Mouse (Mus musculus) lung, adult 2 months (tissue): ENCODE results near the gene Sox5. TPM values are rescaled to one million over a fixed set of nuclear protein-coding genes. Genes with fewer than 3 reads are reported as not detected.

Source experiments
- DNase-seq: peaks from one replicate; pipeline ENCODE4 v3.0.0; 2022
- H3K4me1 ChIP-seq: fragments of 200-500 bp; 2 replicates; pipeline ENCODE4 v1.6.1; 2011; ENCODE audit warnings: low read length; ENCODE audit not compliant: control insufficient read depth, insufficient read depth
- H3K4me3 ChIP-seq: fragments of 200-500 bp; replicated peaks from 2 replicates; pipeline ENCODE3; 2011; ENCODE audit warnings: low read depth, mild to moderate bottlenecking, control low read depth, low read length; ENCODE audit errors: extremely low read depth
- CTCF ChIP-seq: fragments of 200-500 bp; IDR thresholded peaks from 2 replicates; pipeline ENCODE4 v1.5.1; 2011; ENCODE audit warnings: mild to moderate bottlenecking, low read length, control low read depth; ENCODE audit not compliant: insufficient read depth
- POLR2A ChIP-seq: fragments of 200-500 bp; IDR thresholded peaks from 2 replicates; pipeline ENCODE4 v1.6.1; 2011; ENCODE audit warnings: low read depth, mild to moderate bottlenecking, control low read depth, low read length, borderline replicate concordance; ENCODE audit errors: extremely low read depth
- WGBS: fragments of 180-500 bp; shearing (Covaris S2); methylation state at CpG from one replicate; pipeline ENCODE4 v1.1.7; 2018; 5-methylcytosine and 5-hydroxymethylcytosine counted together
- polyA plus RNA-seq: library from polyadenylated mRNA; depleted of rRNA; stranded (reverse); fragments of >200 nt; gene quantifications from 2 replicates; pipeline ENCODE4 v1.2.3, GENCODE M21; 2012

Gene Sox5
- polyA plus RNA-seq, 1 experiment: 8.6 TPM

DNA sequence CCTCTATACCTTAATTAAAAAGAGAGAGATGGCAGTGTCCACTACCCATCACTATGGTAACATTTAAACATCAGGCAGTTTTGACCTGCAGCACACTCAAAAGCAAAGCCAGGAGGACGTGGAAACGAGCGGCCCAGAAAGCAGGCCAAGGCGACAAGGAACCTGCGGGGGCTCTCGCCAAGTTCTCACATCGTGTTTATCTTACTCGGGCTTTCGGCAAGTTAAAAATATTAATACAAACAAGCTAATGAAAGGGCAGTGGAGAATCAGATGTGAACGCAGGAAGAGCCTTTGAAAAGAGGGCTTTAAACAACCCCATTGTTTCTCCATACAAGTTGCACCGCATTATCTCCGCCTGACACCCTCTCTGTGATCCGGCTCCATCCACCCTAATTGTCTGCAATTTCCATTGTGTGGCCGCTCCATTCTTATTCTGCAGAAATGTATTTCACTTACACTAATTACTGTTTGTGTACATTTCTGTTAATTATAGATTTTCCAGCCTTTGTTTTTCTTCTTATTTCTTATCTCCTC lies 444.3 kb downstream of the Sox5 start:
- no peak for DNase-seq
- WGBS: 24% methylated on average over 14 of the region's 14 CpGs
- no peak for TF ChIP-seq POLR2A
- no peak for TF ChIP-seq CTCF
- peaks cover 2% of the 10 kb centered on the region; the same call in 1 of the 2 replicates for H3K4me1 ChIP-seq
- no peak overlapping the region for H3K4me3 ChIP-seq

DNA sequence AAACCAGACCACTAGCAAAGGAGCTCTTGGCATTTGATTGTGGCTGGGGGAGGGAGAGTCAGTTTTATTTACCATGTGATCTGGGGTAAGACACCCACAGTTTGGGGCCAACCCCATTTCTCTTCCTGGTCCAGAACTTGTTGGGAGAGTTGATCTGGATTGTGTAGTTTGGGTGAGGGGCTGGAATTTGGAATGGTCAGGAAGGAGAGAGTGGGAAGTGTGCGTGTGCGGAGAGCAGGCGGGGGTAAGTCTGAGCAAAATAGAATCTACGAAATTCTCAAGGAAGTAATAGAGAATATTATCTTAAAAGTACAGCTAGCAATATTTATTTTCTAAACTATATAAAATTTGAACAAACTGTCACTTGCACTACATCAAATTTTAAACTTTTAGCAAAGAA lies 445.0 kb downstream of the Sox5 start:
- Histone ChIP-seq H3K4me3 (no peak overlapping the region), H3K4me1 (peaks cover 2% of the 10 kb centered on the region; the same call in 1 of the 2 replicates)
- 89% methylated on average over 4 of the region's 4 CpGs for WGBS
- no peak for TF ChIP-seq POLR2A
- no peak for TF ChIP-seq CTCF
- DNase-seq: no peak

DNA sequence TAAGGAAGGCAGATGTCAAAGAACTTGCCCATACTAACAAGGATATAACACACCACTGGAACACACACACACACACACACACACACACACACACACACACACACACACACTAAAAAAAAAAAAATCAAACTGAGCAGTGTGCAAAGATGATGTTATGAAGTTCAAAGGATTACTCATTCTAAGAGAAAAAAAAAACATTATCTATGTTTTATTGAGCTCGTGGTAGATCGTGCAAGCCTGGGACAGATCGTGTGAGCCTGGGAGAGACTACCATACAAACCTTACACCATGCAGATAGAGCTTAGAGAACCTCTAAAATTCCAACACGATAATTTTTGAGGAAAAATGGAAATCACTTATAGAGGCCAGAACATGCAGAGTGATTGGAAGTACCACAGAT lies 448.6 kb downstream of the Sox5 start:
- Histone ChIP-seq H3K4me3 (no peak overlapping the region), H3K4me1 (peaks cover 2% of the 10 kb centered on the region; the same call in 1 of the 2 replicates)
- TF ChIP-seq POLR2A (no peak), CTCF (no peak)
- DNase-seq: no peak
- WGBS: 83% methylated on average over 4 of the region's 4 CpGs

DNA sequence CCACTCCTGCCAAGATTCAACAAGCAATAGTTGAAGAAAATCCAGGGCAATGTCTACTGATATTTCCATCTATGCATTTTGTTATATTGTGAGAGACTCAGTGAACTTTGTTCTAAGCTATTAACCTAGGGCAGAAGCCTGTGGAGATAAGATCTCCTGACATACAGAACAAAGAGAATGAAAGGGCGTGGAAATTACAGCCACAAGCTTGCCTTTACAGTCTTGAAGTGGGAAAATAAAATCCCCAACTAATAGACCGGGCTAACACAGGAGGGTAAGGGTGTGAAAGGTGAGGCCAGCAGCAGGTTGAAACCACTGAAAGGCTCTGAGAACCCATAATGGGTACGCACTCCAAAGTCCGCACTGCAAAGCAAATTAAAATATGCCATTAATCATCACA lies 449.8 kb downstream of the Sox5 start:
- no peaks in the 10 kb centered on the region for H3K4me1 ChIP-seq

DNA sequence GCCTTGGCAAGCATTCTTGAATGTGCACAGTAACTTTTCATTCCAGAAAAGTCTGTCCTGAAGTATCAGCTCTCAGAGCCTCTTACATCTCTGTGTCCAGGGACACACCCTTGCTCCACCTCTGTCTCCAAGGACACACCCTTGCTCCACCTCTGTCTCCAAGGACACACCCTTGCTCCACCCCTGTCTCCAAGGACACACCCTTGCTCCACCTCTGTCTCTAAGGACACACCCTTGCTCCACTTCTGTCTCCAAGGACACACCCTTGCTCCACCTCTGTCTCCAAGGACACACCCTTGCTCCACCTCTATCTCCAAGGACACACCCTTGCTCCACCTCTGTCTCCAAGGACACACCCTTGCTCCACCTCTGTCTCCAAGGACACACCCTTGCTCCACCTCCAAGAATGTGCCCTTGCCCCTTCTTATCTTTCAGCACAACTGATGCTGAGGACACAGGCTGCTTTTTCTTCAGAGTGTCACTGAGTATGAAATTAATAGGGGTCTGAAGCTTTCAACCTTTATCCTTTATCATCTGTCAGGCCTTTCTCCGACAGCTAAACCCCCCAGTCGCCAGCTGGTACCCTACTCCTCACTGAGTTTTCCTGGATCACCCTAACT lies 452.4 kb downstream of the Sox5 start:
- DNase-seq: no peak
- H3K4me1 ChIP-seq: no peaks in the 10 kb centered on the region
- TF ChIP-seq CTCF (no peak), POLR2A (no peak)
- no peak overlapping the region for H3K4me3 ChIP-seq
- 80% methylated on average over 2 of the region's 2 CpGs for WGBS

More for the DNA sequence above, 449.8 kb downstream of the Sox5 start:
- no peak for TF ChIP-seq CTCF
- no peak overlapping the region for H3K4me3 ChIP-seq
- WGBS: 88% methylated on average over 4 of the region's 4 CpGs
- DNase-seq: no peak

DNA sequence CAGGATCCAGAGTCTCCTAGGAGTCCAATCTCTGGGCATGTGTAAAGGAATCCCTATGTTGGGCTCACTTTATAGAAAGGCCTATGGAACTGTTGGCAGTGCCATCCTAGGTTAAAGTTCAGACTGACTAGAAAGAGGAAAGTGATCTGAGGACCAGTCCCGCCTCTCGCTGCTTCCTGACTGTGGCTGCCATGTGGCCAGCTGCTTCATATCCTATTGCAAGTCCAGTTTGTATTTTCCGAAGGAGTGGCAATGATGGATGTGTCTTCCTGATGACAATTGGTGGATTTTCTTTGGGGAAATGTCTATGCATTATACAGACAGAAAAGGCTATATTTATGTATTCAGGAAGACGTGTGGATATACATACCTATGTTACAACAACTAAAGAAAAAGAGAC lies 453.0 kb downstream of the Sox5 start:
- no peak for DNase-seq
- 58% methylated on average over 4 of the region's 4 CpGs for WGBS
- no peak overlapping the region for H3K4me3 ChIP-seq
- H3K4me1 ChIP-seq: no peaks in the 10 kb centered on the region
- TF ChIP-seq POLR2A: no peak
- TF ChIP-seq CTCF: no peak

DNA sequence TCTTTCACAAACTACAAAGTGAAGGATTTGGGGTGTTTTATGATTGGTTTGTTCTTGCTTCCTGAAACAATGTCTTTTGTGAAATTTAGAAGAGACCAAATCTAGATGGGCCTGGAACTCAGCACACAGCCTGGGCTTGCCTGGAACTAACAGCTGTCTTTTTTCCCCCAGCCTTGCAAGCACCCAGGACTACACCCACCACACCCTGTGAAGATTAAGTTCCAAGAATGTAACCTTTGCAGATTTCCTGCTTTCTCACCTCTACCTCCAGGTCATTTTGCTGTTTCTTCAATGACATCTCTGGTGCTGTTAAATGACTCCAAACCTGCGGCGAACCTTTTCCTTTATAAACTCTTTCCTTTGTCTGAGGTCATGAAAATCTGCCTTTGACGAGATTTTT lies 455.0 kb downstream of the Sox5 start:
- TF ChIP-seq POLR2A: no peak
- 64% methylated on average over 3 of the region's 3 CpGs for WGBS
- H3K4me1 ChIP-seq: no peaks in the 10 kb centered on the region

DNA sequence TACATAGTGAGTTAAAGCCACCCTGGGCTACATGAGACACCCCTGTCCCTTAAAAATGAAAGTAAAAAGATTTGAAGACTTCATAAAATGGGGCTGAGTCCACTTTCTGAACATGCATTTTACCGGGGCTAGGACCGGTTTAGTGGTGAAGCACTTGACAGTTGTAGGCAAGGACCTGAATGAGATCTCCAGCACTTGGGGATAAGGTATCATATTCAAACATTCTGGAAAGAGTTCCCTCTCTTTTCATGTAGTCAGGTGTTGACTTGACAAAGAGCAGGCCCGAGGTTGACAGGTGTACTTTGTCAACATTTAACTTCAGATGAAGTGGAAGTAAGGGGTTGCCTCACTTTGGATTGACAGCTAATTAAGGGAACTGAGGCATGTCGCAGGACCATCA lies 458.4 kb downstream of the Sox5 start:
- H3K4me3 ChIP-seq: no peak overlapping the region
- 63% methylated on average over 4 of the region's 4 CpGs for WGBS
- DNase-seq: no peak
- TF ChIP-seq CTCF: no peak
- TF ChIP-seq POLR2A: no peak
- no peaks in the 10 kb centered on the region for H3K4me1 ChIP-seq

More for the DNA sequence above, 455.0 kb downstream of the Sox5 start:
- no peak for DNase-seq
- H3K4me3 ChIP-seq: no peak overlapping the region

DNA sequence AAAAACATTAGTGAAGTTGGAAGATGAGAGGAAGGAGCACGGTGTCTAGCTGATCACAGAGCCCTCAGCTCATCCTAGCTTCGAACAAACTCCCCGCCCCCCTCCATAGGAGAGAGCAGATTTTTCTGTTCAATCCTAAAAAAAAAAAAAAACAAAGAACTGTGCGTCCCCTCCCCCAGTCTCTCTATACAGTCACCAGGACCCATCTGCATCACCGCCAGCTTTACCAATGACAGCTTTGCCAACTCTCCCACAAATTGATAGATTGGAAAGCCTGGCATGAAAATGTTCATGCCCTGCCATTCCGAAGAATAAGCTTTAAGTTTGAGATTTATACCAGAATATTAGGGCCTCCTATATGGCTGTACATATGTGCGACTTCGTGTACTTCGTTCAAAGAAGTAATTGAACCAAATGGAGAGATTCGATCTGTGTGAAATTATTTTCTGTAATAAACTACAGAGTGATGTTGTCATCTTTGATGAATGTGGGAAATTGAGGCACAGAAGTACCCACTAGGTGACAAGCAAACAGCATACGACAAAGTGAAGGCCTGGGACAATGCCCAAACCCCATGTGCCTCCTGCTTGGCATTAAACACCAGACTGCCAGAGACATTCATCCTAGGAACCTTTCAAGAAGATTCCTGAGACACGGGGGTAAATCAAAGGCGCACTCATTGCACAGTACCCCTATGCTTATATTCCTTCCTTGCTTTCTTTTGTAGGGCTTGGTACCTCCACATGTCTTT lies 459.3 kb downstream of the Sox5 start:
- TF ChIP-seq CTCF (no peak), POLR2A (no peak)
- no peaks in the 10 kb centered on the region for H3K4me1 ChIP-seq
- no peak for DNase-seq
- no peak overlapping the region for H3K4me3 ChIP-seq
- WGBS: 92% methylated on average over 13 of the region's 13 CpGs

DNA sequence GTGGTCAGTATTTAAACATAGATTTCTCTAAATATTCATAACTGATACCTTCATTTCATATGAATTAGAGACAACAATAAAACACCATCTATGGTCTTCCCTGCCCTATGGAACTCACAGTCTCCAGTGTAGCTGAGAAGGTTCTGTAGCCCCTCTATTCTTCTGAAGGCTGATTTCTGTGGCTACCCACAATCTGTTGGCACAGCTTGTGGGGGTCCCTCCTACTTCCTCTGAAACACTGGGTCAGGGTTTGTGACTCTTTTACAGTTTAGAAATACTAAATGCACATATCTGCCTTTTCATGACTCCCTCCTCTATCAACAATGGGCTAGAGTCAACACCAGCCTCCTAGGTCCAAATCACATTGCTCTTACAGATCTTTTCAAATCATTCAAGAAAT lies 461.4 kb downstream of the Sox5 start:
- TF ChIP-seq CTCF (no peak), POLR2A (no peak)
- no peak overlapping the region for H3K4me3 ChIP-seq
- DNase-seq: no peak
- H3K4me1 ChIP-seq: no peaks in the 10 kb centered on the region

DNA sequence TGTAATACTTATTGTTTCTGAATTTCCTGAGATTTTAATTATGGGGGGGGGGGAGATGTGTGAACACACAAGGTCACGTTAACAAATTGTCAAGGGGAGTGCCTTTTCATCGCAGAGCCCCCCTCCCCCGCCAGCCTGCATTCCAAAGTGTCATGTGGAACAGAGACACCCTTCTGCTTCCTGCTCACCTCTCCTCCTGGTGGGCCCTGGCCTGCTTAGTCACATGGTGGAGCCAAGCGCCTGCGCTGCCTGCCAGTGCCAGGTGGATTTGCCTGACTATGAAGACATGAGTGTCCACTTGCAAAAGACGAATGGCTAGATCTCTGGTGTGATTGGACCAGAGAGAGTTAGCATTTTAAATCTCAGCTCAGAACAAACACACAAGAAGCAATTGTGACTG lies 462.1 kb downstream of the Sox5 start:
- Histone ChIP-seq H3K4me3 (no peak overlapping the region), H3K4me1 (no peaks in the 10 kb centered on the region)
- no peak for DNase-seq
- 62% methylated on average over 6 of the region's 6 CpGs for WGBS
- TF ChIP-seq POLR2A: no peak
- TF ChIP-seq CTCF: no peak
